Mouse (Mus musculus) right cerebral cortex, postnatal 36 days (tissue): ENCODE measurements around the gene Vdr.
A peak's percentile ranks its signal among the peaks of the same experiment; 100 is the strongest.

Source experiments
- DNase-seq, 2 experiments: peaks; one replicate each; pipeline ENCODE4 v3.0.0; 2022; ENCODE audit warnings: low spot score in 2 of 2, mixed read lengths in 1 of 2

The Vdr gene

DNA sequence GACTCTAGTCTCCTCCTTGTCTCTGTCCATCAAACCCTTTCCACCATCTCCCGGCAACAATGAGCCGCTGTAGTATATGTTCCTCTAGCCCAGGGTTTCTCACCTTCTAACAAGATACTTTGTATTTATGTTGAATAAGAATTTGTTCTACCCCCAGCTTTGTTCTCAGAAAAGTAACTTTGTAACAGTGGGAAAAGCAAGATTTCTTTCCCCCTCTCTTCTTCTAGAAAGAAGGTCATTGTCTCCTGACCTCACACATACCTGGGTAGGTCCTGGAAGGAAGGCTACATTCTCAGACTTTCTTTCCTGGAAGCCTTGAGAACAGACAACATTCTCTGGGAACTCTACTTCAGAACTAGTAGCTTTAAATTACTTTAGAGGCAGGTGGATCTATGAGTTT is at the start of gene Vdr:
TSS of gene Vdr (minus strand) at position 101 of the 400 bp plus-strand sequence.
- DNase-seq: no peak

DNA sequence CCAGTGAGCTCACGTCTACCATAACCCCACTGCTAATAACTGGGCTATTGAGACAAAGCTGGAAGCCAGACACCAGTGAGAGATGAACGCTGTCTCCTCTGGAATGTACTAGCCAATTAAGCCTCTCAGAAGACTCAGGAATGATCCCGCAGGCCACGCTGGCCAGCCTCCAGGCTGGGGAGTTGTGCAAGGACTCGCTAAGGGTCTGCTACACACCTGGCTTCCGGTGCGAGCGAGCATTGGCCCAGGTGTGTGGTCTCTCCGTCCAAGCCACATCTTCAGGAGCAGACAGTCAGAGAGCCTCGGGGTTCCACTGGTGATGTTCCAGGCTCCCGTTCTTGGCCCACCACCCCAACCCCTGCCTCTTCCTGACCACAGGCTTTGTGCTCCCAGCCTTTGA is 46.0 kb upstream of the Vdr start:
- no peak for DNase-seq

DNA sequence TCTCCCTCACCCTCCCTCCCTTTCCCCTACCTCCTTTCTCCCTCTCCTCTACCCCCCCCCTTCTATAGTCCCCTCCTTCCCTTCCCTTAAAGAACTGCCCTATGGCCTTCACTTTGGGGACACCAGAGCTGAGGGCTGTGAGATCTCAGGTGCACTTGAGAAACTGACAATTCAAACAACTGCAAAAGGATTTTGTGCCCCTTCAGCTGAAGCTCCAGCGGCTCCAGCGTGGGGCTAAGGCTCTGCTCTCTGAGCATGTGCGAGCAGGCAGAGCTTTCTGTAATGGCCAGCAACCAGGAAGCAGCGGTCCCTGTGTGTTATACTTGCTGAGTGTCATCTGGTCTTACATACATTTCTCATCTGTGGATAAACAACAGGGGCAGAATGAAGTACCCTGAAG is 45.3 kb upstream of the Vdr start:
- DNase-seq: no peak

DNA sequence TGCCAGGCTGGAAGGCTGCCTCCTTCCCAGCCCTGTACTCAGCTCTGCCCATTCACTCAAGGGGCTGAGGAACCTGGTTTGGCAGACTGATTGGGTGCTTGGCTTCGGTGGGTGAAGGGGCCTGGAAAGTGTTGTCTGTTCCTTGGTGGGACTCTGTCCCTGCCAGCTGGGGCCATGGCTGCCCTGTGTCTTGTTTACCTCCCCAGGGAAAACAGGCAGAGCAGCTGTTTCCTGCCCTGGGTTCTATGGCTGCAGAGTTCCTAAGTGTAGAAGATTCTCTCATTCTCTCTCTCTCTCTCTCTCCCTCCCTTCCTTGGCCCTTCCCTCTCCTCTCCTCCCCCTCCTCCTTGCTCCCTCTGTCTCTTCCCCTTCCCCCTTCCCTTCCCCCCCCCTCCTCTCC is 44.9 kb upstream of the Vdr start:
- DNase-seq: no peak

DNA sequence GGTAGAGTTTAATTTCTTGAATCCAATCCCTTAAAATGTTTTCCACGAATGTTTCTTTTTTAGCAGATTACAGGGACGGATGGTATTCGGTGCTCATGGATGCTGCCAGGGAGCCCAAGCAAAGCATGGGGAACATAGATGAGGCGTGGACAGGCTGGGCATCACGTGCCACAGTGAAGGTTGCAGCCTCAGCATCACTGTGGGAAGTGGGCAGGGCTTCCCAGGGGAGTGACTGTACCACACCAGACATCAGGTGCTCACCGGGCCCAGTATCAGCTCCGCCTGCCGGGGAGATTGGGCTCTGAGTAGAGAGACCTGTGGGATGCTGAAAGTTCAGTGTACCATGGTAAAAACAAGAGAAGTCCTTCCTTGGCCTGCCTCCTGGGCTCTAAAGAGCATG is 44.2 kb upstream of the Vdr start:
- no peak for DNase-seq

DNA sequence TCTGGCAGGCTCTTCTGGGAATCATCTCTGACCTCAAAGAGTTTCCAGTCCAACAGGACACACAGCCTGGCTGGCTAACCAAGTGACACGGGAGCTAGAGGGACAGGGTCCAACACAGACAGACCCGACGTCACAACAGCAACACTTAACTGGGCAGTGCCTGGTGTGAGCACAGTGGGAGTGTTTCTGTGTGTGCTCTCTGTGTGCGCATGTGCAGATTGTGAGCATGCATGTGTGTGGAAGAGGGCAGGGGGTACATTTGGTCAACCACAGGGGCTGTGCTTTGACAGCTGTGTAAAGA is 42.4 kb upstream of the Vdr start:
- no peak for DNase-seq

DNA sequence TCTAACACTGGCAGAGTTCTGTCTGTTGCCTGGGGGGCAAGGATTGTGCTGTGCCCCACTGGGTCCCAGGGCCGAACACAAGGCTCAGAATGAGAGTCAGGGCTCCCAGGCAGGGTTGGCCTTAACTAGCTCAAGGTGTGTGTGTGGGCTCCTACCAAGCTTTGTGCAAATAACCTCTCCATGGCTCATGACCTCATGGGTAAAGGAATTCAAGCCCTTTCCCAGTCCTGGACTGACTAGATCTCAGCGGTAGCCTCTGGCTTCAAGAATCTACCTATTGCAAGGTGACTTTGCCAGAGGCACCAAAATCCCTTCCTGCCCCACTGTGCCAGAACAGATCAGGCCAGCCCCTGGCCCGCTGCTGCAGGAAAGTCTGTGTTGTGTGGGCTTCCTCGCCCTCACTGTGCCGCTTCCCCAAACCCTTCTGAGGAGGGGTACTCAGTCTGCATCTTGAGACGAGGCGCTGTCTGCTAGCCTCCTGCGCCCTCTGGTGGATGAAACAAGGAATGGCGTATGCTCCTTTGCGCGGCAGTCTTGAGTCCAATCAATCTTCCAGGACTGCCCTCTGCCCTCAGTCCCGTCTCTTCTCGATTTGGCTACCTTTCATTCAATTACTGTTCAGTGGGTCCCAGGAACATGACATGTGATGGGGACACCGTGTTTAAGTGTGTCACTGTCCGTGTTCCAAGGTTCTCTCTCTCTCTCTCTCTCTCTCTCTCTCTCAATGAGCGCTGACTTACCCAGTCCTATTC is 41.9 kb upstream of the Vdr start:
- no peak for DNase-seq

DNA sequence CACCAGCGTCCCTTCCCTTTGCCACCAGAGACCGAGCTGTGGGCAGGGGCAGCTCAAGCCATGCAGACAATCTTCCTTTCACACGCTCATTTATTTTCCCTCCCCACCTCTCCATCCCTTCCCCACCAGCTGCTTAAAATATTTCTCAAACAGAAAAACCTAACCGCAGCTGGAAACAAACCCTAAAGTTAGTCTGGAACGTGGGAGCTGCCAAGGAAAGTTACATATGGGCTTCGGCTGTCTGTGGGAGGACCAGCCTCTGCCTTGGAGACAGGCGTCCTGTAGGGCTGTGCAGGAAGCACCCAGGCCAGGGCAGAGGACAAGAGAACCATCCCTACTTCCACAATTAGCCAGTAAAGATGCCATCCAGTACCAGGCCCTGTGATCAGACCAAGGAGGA is 39.8 kb upstream of the Vdr start:
- peak in 1 of 2 experiments; percentile 46 for DNase-seq

DNA sequence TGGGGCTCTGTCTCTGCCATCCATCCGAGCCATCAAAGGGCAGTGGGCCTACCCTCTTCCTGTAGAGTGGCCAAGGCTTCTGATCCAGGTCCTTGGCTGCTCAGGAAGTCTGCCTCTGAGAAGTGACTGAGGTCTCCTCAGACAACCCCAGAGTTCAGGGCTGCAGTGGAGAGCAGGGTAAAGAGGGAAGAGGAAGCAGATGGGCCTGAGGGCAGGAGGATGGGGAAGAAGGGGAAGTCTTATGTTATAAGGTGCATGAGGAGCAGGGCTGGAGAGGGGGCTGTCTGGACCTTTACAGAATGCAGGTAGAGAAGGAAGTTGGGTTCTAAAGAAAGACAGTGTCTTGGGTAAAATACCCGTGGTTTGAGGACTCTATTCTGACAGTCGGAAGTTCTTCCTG is 39.3 kb upstream of the Vdr start:
- DNase-seq: no peak

DNA sequence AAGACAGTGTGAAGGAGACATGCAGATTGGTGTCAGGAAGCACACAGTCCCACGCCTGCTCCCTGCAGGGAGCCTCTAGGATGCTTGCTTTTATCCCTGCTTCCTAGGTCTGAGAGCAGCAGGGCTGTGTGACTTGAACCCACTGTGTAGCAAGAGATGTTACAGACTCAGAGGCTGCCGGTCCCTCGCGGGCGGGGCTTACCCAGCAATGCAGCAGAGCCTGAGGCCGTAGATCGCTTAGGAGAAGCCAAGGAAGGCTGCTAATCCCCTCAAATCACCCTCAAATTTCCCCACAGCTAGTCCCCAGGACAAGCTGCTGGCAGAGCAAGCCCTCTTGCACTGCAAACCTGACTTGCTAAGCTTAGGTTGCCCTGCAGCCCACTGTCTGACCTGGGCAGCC is 38.3 kb upstream of the Vdr start:
- no peak for DNase-seq

DNA sequence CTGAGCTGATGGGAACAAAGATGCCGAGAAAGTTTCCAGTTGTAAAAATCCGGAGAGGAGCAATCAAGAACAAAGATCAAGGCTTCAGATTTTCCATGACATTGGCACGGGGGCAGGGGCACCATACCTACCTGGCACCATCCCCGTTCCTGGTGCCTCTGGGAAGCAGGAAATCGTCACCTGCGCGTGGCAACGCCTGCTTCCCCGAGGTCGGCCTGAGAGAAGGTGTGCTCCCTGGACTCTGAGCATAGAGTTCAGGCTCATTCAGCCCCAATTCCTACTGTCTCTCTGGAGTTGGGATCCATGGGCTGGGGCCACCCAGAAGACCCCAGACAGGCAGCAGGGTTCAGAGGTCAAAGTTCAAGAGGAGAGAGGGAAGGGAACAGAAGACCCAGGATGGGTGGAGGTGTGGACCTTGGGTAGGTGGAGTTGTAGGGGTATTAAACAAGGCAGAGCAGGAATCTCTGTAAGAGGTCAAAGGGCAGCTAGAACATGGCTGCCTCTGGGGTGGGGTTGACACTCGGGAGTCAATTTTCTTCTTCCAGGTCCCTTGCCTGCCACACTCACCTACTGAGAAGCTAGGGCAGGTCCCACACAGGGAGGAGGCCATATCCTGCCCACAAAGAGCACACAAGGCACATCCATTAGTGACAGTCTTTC is 35.4 kb upstream of the Vdr start:
- DNase-seq: no peak

DNA sequence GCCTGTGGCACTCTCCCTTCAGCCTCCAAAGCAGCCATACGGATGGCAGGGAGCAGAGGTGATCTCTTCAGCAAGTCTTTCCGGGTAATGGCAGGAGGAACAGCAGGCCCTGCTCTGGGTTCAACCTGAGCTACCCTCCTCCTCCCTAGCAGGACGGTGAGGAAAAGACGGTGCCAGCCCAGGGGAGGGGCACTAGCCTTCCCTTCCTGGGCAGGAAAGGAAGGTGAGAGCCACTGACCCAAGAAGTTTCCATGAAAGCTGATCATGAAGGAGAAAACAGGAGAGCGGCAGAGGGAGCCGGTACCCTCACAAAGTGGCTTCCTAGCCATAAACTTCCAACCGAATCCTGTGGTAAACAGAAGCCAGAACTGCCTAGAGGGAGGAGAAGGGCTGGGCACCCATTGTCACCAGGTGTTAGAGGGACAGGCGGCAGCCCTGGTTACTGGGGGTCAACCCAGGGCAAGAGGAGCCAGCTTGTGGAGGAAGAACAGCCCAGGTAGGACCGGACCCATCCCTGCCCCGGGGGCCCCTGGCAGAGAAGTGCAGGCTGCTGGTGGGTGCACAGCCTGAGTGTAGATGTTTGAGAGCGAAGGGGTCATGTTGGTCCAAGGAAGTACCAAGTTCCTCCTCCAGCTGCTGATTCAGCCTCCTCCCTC is 34.6 kb upstream of the Vdr start:
- no peak for DNase-seq

DNA sequence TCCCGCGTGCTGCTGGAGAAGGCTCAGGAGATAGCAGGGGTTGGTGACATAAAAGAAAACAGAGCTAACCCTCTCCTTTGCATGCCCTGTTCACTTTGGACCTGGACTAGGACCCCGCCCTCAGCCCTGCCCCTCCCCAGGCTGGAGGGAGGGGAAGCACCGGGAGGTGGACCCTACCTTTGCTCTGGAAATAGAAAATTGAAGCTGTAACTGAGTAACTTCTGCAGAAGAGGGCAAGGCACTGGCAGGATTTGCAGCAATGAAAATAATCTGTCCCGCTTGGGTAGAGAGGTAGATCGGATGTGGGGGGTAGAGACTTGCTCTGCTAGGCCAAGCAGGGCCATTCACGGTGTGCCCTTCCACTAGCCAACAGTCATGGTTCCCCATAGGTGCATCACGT is 32.9 kb upstream of the Vdr start:
- no peak for DNase-seq

DNA sequence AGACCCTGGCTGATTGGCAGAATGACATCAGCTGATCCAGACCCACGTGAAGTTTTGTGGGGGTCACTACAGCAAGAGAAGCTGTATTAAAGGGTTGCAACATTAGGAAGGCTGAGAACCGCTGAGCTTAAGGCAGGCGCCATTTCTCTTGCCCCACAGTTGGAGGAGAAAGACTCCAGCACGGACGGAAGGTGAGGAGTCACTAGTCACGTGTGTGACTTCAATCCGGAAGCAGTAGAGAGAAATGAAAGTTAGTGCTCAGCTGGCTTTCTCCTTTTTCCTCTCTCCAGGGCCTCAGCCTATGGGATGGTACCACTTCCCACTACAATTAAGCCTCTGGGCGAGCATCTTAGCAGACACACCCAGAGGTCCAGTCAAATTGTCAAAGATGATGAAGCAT is 32.1 kb upstream of the Vdr start:
- no peak for DNase-seq

DNA sequence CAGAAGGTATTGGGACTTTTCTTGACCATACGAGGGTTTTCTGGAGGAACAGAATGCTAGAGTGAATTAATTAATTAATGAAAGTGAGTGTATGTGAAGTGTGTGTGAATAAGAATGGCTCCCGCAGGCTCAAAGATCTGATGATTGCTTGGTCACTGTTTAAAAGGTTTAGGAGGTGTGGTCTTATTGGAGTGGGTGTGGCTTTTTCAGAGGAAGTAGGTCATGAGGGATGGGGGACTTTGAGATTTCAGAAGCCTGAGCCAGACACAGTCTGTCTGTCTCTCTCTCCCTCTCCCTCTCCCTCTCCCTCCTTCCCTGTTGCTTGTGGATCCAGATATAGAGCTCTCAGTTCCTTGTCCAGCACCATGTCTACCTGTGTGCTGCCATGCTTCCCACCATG is 30.9 kb upstream of the Vdr start:
- no peak for DNase-seq

DNA sequence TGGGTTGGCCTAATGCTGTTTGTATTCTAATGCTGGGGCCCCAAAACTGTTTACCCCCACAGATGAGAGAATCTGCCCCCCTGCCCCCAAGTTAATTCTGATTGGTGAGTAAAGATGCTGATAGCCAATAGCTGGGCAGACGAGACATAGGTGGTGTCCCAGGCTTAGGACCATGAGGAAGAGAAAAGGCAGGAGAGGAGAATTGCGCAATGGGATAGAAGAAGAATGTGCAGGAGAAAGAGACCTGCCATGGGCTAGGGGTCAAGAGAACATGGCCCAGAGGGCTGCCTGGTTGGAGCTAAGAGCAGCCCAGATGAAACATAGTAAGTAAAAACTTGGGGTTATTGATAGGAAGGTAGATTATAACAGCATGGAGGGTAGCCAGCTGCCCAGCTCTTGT is 29.7 kb upstream of the Vdr start:
- no peak for DNase-seq

DNA sequence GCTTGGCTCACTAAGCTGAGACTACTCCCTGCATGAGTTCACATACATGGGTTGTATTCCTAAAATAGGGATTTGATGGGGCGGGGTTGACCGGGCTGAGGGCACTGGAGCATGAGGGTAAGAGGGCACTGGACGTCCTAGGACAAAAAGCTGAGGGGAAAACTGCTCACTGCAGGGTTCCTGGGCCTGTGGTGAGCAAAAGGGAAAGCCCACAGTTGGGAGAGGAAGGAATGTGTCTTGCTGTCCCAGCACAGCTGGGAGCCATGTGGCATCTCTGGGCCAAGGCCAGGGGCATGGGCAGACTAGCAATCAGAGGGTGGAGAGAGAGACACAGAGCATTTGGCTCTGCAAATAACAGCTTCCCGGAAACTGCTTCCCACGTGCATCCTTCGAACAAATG is 28.1 kb upstream of the Vdr start:
- no peak for DNase-seq

DNA sequence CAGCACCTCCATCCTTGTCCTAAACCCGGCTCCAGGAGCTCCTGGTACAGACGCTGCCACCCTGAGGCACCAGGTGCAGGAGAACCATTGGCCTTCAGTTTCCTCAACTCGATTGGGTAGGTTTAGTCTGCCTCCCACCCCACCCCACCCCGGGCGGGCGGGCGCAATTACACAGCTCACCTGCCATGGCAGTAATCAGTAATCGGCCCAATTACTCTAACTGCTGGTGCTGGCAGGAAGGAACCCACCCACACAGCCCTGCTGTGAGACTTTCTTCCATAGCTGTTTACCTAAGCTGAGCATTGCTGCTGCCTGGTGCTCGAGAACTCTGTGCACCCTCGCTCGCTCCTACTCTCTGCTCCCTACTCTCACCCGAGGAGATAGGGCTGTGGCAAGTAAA is 22.0 kb upstream of the Vdr start:
- DNase-seq: peak in 1 of 2 experiments; percentile 25

DNA sequence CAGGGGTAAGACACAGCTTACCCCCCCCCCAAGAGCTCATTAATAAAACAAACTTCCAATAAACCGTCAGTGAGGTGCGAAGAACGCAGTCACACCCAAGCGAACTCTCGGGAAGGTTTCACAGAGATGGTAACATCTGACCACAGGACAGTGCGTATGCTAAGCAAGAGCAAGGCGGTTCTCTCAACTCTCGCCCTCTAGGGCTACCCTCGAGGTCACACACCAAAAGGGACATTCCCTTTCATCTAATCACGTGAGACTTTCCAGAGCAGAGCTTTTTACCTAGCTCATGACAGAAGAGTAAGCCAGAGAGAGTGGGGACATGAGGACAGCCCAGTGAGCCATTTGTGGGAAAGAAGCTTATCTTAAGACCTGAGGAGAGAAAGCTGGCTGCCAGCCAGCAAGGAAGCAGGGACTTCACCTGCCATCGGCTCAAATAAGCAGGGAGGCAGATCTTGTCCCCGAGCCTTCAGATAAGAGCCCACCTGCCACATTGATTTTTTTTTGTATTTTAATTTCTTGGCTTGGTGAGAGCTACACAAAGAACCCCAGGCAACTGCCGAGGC is 18.9 kb upstream of the Vdr start:
- no peak for DNase-seq

DNA sequence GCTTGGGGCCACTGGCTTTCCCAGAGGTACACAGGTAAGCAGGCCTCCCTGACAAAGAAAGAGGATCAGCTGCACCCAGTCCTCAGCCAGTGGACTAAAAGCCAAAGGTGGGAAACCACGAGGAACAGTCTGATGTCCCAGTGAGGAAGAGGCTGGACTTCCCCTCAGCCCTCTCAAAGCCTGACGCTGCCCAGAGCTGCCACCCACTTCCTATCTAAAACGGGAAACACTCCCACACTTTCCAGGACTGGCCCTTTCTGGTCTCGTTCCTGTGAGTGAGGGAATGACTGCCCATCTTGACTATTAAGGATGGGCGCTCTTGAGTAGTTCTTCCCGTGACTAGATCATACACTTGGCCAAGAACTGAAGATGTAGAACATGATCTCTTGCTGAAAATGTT is 17.4 kb upstream of the Vdr start:
- no peak for DNase-seq

DNA sequence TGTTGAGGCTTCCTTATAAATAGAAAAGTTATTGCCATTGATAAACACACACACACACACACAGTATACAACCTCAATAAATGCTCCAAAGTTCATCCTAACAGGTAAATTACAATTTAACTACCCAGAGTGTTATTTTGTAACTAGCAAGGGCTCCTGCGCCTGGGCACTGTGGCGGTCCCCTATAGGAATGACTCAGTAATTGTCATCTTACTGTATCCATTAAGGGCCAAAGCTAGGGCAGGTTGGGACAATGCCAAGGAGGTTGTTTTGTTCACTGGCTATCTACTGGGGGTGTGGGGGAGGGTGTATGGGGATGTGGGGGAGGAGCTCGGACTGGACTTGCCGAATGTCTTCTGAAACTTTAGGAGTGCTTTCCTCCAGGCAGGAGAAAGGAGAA is 16.6 kb upstream of the Vdr start:
- no peak for DNase-seq

DNA sequence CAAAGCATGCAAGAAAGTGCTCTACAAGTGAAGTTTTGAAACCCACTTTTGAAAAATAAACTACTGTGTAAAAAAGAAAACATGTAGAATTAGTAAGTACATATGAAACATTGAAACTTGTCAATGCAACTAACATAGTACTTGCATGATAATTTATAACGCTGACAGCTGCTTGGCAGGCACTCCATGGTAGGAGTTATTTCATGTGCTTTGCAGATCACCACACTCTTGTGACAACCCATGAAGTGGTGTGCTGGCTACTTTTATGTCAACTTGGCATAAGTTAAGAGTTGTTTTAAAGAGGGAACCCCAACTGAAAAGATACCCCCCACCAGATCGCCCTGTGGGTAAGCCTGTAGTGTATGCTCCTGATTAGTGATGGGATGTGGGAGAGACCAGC is 12.0 kb upstream of the Vdr start:
- no peak for DNase-seq

DNA sequence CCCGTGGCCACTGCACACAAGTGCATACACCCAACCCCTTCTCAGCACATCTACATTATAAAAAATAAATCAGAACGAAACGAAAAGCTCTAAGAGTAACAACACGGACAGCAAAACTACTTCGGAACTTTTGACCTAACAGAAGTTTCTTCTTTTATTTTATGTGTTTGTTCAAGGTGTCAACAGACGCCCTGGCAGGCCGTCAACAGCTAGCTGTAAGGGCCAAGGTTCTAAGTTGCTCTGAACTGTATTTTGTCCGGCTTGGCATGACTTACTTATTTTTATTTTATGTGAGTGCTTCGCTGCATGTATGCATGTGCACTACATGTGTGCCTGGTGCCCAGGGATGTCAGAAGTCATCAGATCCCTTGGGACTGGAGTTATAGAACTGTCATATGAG is 11.4 kb upstream of the Vdr start:
- DNase-seq: no peak
